20 mouse cellular contexts compared by ENCODE assay signal in the genomic region with DNA sequence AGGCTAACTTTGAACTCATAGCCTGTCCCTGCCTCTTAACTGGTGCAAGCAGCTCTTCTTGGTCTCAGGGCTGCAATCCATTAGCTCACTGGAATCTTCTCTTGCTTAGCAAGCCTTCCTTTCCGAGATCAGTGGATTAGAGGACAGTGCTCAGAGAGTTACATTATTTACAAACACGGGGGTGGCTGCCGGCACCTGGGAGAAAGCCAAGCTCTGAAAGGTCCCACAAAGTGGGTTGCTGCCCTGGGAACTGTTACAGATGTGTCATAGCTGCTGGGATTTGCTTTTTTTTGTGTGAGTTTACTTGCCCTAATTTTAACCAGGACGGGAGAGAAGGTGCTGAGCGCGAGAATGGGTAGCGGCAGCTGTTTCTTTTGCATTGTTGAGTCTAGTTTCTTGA.
DNase-seq lines count a peak whose midpoint lies in the region; ATAC-seq lines count a peak whose summit lies in the region.
"Had no signal": no experiment of that assay in that cellular context is flagged by ENCODE, and none has a peak within 500 bp of the region (broad histone marks: within the 10 kb centered on the region; RNA-seq: fewer than 3 reads in every experiment).

No protein-coding gene starts in this region.

- WGBS in lung, embryonic 16.5 days = 54% methylated on average over 7 of the region's 7 CpGs

- H3K27ac ChIP-seq in lung, embryonic 16.5 days (ENCODE audit: low read length) = no peak overlapping the region
- H3K27ac ChIP-seq: embryonic facial prominence, embryonic 13.5 days; forebrain, embryonic 12.5 days; gastrocnemius, adult 2 months; heart, embryonic 10.5 days; hindbrain, embryonic 13.5 days; hindbrain, postnatal 0 days had no signal

- DNase-seq in lung, postnatal 36 days = no peak
- peak; percentile 21 for DNase-seq in Muller cell, postnatal 12 days (ENCODE audit: inconsistent ontology term)
- peak; percentile 11 for DNase-seq in NIH3T3 (ENCODE audit: low read depth)
- peak; percentile 39 for DNase-seq in lung, postnatal 14 days
- no peak for DNase-seq in kidney, postnatal 4 days
- DNase-seq in gastrocnemius, adult 18-20 months (ENCODE audit: low spot score) = no peak
- DNase-seq: adrenal gland, postnatal 14 days; cerebellum, adult 18-20 months; cerebellum, adult 9-11 months; cerebellum, postnatal 36 days; gastrocnemius, adult 2 months; gastrocnemius, postnatal 25 days; heart, postnatal 4 days had no signal

- no peaks in the 10 kb centered on the region for H3K9me3 ChIP-seq in lung, embryonic 16.5 days (ENCODE audit: control insufficient read depth, low read length)
- H3K9me3 ChIP-seq: embryonic facial prominence, embryonic 13.5 days; forebrain, embryonic 12.5 days; heart, embryonic 10.5 days; hindbrain, embryonic 13.5 days had no signal

- peak; percentile 31; the same call in 1 of the 2 replicates for ATAC-seq in lung, embryonic 16.5 days (ENCODE audit: low read depth)
- ATAC-seq: forebrain, embryonic 16.5 days; hindbrain, postnatal 0 days had no signal

- no peak overlapping the region for H3K9ac ChIP-seq in lung, embryonic 16.5 days (ENCODE audit: low read length)
- H3K9ac ChIP-seq: embryonic facial prominence, embryonic 13.5 days; forebrain, embryonic 12.5 days; hindbrain, embryonic 13.5 days had no signal

- no peak overlapping the region for H3K4me2 ChIP-seq in lung, embryonic 16.5 days (ENCODE audit: low read depth, low read length)
- H3K4me2 ChIP-seq: embryonic facial prominence, embryonic 13.5 days; forebrain, embryonic 12.5 days; hindbrain, embryonic 13.5 days had no signal

- no peaks in the 10 kb centered on the region for H3K27me3 ChIP-seq in lung, embryonic 16.5 days (ENCODE audit: control insufficient read depth, insufficient read depth, low read depth, low read length)
- H3K27me3 ChIP-seq: embryonic facial prominence, embryonic 13.5 days; forebrain, embryonic 12.5 days; hindbrain, embryonic 13.5 days had no signal

- H3K4me1 ChIP-seq in lung, embryonic 16.5 days (replicated peaks; ENCODE audit: control insufficient read depth, insufficient read depth, low read length) = no peaks in the 10 kb centered on the region; the same call in 1 of the 2 replicates
- H3K4me1 ChIP-seq: heart, embryonic 10.5 days had no signal

- peaks cover 10% of the 10 kb centered on the region for H3K36me3 ChIP-seq in lung, embryonic 16.5 days (ENCODE audit: control insufficient read depth, insufficient read depth, low read length)

- no peak overlapping the region for H3K4me3 ChIP-seq in lung, embryonic 16.5 days (ENCODE audit: low read length)
- H3K4me3 ChIP-seq: embryonic facial prominence, embryonic 13.5 days; forebrain, embryonic 12.5 days; gastrocnemius, adult 2 months; heart, embryonic 10.5 days; hindbrain, embryonic 13.5 days had no signal

Comparison
In these comparisons a context has a peak if more than half of its experiments do, and no peak if none do; other contexts are left out.
1. DNase-seq: peak in Muller cell, postnatal 12 days (single experiment), NIH3T3 (single experiment) and lung, postnatal 14 days (single experiment); none in lung, postnatal 36 days (single experiment), kidney, postnatal 4 days (0 of 2) and gastrocnemius, adult 18-20 months (single experiment).